Mouse (Mus musculus) kidney, postnatal 10 days (tissue): Measurements from ENCODE around the gene Opn3.

ENCODE experiments used
- DNase-seq: peaks from one replicate; pipeline ENCODE4 v3.0.0; 2021; ENCODE audit warnings: mixed read lengths

The Opn3 gene

DNA sequence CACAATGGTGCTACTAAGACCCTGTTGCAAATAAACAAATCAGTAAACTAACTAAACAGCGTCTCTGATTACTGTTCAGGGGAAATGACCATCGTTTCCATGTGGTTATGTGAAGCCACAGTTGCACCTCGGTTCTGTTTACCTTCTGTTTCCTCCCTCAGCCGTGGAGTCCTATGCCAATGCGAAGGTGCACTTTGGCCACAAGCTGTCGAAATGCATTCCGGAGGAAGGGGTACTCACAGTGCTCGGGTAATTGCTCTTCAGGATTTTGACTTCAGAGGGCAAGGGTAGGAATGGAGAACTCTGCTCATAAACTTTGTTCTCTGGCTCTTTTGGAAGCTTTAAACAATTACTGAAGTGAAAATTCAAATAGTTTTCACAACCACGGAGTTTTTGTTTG lies 45.6 kb downstream of the Opn3 start:
- DNase-seq: peak; percentile 53

DNA sequence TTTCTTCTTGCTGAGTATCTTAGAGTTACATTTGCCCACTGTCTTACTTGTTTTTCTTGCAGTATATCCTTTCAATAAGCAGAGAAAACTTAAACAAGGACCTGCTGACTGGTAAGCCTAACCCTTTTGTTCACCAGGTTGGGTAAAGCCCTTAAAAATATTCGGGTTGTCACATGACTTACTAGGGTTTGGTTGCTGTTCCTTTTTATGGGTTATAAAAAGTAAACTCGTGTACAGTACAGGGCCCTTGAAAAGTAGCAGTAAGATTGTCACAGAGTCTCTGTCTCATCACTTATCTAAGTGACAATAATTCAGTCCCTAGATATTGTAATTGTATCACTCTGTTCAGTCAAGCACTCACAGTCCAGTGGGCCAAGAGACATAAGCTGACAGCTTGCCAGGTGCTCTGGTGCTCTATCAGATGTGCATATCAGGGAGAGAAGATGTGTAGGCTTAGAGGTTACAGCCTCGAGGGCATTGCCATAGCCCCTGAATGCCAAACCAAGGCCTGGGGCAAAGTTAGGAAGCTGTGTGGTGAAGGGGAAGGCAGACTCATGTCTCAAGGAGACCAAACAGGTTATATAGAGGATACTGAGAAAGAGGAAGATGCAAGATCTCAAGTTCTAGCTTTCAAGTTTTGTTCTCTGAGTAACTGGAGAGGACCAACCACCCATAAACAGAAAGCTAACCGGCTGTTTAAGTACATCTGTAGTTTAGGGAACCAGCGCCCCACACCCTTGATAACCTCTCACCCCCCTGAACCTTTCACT lies 48.9 kb downstream of the Opn3 start:
- DNase-seq: no peak

DNA sequence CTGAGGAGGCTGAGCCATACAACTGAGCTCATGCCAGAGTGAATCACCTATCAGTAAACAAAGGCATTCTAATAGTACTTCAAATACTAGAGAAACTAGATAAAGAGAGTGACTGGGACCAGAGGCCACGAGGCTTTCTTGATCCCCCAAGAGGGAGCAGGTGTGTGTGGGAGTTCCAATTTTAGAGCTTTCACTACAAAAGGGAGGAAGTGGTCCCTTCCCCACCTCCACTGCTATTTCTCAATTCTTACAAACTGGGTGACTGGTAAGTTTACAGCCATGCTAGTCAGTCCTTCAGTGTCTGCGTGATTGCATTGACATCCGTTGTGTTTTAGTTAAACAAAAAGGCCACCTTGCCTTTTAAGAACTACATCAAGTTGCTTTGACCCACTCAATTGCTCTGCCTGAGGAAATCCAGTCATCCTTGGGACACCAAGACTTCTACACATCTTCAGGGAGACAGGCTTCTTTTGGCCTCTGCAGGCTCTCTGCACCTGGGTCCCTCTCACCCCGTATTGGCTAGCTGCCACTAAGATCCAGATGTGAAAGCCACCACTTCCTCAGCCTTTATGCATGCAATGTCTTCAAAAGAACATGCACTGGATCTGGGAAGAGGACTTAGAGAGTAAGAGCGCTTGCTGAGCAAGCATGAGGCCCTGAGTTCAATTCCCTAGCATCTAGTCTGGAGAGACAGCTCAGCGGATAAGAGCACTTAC lies 52.0 kb downstream of the Opn3 start:
- DNase-seq: no peak

DNA sequence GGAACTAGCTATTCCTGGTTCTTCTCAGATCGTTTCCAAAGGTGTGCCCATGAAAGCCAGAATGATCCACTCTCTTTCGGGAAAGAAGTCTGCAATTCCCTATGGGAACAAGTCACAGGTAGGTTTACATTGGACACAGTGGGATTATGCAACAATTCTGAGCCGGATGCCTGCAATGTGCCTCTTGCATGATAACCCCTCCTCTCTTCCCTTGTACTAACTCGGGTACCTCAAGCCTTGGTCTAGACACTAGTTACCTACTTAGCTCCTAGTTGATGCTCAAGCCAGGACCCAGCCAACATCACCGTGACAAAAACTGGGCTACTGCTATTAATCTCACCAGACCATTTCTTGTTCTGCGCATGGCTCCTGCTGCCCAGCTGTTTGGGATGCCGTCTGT lies 53.5 kb downstream of the Opn3 start:
- no peak for DNase-seq

DNA sequence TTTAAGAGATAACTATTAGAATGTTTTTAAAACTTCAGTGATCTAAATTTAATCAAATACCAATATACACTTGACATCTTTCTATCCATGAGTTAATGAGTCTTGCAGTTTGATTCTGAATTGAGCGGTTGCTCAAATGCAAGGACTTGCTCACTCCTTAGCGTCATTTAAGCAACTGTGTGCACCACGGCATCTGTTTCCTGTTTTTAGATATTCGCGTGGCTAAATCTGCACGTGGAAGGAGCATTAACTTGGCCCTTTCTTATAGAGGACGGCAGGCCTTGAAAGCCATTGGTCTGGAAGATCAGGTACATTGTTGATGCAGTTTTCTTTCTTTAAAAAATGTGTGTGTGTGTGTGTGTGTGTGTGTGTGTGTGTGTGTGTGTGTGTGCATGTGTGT lies 54.9 kb downstream of the Opn3 start:
- DNase-seq: no peak

DNA sequence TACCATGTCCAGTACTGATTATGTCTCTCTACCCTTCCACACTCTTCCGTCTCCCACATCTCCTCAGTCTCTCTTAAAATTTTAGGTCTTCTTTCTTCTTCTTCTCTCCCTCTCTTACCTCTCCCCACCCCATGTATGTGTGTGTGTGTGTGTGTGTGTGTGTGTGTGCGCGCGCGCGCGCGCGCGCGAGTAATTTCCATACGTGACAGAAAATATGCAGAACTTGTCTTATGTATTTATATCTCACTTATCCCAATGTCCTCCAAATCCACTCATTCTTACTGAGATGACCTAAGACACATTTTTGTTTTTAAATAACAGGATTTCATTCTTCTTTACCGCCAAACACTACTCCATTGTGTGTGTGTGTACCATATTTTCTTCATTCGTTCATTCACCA lies 60.1 kb downstream of the Opn3 start:
- no peak for DNase-seq

DNA sequence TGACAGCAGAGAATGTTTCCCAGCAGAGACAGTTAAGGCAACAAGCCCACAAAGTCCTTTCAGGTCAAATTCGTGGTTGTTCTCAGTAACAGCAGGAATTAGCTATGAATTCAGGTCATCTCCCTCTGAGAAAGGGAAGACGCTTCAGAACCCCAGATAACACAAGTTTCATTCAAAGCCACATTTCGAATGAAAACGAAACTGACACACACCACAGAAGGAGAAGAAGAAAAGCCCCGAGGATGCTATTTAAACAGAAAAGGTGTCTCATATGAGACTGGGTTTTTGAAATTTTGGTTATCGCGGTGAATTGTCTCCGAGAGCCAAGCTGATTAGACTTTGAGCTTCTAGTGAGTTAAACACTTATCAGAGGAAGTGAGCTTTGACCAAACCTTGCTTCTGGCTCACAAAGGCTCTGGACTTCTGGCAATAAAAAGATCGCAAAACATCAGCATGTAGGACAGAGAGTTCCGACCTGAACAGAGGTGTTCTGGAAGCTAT lies 60.8 kb downstream of the Opn3 start:
- no peak for DNase-seq

DNA sequence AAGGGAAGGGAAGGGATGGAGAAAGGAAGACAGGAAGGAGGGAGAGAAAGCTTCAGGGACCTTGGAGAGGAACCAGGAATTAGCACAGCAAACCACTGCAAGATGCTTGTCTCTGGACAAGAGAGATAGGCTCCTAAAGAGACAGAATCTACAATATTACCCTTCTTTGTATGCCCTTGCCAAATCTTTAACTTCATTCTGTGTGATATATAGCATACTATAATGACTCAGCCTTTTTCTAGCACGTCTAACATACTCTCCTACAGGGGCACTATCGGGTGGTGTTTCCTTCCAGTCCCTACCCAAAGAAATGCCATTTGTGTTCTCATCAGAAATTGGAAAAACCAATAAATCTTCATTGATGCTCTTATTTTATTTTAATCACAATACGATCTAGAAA lies 61.5 kb downstream of the Opn3 start:
- DNase-seq: no peak

DNA sequence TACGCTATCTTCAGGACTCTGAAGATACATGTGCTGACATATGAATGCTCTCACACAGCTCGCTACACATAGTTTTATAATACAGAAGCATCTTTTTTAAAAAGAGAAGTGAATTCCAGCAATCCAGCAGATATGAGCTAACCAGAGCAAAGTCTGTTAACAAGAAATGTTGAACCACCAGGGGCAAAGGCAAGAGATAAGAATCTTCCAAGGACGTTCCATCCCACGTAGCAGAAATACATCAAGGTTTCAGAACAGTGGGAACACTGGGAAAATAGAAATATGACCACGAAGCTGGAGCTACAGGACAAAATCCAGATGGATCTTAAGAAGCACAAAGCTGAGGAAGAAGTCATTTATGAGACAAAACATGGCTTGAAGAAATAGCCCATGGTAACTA lies 62.2 kb downstream of the Opn3 start:
- no peak for DNase-seq

DNA sequence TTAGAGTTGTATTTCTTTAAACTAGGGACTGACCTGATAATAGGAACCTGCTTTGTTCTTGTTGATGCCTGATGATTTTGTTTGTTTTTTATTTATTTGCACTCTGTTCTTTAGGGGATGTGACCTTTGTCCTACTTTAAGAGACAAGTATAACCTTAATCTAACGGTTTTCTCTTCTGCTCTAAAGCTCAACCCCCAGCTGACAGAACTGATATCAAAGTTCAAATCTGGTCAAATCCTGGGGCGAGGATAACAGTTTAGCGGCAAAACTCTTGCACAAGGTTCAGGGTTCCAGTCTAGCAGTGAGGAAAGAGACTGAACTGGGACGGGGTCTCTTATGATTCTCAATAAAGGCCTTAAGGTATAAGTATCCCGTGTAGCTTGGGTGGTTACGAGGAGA lies 63.3 kb downstream of the Opn3 start:
- DNase-seq: no peak

DNA sequence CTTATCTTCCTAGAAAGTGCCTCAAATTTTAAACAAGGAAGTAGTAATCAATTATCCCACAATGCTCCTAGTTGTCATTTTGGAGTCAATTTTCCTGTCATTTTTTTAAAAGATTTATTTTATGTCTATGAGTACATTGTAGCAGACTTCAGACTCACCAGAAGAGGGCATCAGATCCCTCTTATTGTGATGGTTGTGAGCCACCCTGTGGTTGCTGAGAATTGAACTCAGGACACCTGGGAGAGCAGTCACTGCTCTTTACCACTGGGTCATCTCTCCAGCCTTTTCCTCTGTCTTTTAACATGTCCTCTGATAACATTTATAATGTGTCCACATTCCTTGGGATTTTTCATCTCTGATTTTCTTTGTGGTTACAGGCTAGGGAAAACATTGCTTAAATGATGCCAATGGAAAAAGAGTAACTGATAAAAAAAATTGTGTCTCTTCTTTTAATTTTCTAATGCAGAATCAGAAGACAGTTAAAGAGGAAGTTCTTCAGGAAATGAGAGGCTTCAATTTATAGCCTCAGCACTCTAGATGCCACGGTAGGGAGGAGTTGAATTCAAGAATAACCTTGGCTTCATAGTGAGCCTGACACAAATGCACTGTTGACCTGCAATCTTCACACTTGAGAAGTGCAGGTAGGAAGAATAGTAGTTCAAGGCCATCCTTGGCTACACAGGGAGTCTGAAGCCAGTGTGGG lies 66.4 kb downstream of the Opn3 start:
- peak; percentile 19 for DNase-seq

DNA sequence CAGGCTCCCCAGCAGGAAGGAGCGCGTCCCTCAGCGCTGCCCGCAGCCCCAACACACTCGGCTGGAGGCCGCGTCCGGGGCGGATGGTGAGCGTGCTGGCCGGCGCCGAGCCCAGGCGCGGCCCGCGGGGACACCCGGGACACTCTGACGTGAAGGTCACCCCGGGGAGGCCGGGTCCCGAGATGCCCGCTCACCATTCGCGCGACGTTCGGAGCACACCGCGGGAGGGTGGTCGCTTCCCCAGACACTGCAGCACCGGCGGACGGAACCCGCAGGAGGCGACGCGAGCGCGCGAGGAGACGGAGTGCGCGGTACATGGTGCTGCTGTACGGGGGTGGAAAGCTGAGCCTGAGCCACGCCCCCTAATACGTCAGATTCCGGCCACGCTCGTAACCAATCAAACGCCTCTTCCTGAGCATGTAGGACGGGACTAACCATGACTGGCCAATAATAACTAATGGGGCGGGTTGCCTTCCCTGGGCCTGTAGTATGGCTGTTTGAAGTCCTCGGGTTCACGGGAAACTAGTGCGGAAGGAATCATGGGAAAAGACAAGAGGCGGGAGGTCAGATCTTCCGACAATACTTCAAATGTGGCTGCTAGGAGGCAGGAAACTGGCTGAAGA lies 67.2 kb downstream of the Opn3 start, which contains the start of gene Fh1:
TSS of gene Fh1 (minus strand) at position 379 of the 623 bp plus-strand sequence.
- DNase-seq: peak; percentile 97

DNA sequence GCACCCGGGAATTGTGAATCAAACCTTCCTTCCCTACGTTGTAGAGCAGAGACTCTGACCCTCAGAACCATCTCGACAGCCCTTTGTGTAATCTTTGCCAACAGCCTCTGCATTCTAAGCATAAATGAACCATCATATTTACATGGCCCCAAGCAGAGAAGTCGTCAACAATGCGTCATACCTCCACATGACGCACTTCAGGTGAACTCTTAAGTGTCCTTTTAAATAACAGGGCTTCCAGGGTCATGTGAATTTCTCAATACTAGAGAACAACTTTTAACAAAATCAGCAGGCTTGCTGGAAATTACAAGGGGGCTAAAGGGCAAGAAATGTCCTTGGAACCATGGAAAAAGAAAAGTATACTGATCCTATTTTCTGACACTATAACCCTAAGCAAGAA lies 68.9 kb downstream of the Opn3 start:
- no peak for DNase-seq

DNA sequence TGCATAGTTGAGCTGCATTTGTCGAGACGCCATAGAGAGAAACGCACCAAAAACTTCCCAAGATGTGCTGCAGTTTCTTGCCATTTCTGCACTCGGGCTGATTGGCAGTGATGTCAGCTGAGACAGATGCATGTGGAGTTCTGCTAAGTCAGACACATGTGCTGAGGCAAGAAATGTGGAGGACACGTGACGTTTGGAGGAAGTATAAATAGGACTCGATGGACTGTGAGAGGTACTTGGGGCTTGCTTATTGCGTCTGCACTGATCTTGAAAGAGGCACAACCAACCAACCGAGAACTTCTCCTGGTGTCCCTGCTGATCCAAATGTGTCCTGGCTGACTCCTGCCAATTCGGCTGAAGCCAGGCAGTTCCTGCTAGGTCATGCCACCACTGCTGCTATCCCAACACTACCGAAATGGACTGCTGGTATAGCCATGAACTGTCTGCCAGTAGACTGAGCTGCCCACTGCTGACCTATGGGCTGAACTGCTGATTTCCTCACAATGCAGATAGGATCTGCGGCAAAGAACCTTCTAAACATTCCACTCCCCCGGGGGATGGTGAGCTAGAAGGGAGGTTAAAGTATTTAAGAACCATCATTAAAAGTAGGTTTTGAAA lies 72.7 kb downstream of the Opn3 start, which contains the start of gene Kmo:
TSS of gene Kmo (plus strand) at position 568 of the 618 bp plus-strand sequence.
- no peak for DNase-seq

DNA sequence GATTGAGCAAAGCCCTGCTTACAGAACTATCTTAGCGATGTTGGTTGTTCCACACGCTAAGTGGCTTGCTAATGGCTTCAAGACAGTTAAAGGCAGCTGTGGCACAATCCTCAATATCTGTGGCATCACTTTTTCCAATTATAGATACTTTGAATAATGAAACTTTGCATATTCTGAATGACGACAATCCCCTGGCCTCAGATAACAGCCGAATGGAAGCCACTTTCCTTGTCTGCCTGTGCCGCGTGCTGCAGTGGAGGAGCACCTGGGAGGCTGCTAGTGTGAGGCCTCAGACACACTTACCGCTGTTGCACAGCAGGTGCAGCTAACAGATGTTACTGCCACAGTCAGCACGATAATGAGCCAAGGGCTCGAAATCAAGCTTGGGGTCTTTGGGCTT lies 77.6 kb downstream of the Opn3 start:
- no peak for DNase-seq
